Mouse (Mus musculus) neural tube, embryonic 13.5 days (tissue): ENCODE results near the gene Lpxn. TPM values are rescaled to one million over a fixed set of nuclear protein-coding genes. Genes with fewer than 3 reads are reported as not detected.

ENCODE experiments used
- ATAC-seq: fragments of 200-750 bp; cut with Nextera tagmentation; 2 replicates; pipeline ENCODE4 v1.8.0; 2017; ENCODE audit warnings: low read depth, mild to moderate bottlenecking, moderate TSS enrichment, moderate library complexity
- H3K27ac ChIP-seq: fragments of 300-500 bp; sonication (generic); replicated peaks from 2 replicates; pipeline ENCODE4 v1.5.1; 2015; ENCODE audit warnings: moderate library complexity, mild to moderate bottlenecking, inconsistent platforms
- H3K27me3 ChIP-seq: fragments of 300-500 bp; sonication (generic); 2 replicates; pipeline ENCODE4 v1.6.1; 2015; ENCODE audit warnings: mild to moderate bottlenecking, inconsistent platforms
- H3K36me3 ChIP-seq: fragments of 300-500 bp; sonication (generic); 2 replicates; pipeline ENCODE4 v1.6.1; 2015; ENCODE audit warnings: mild to moderate bottlenecking, inconsistent platforms
- H3K4me1 ChIP-seq: fragments of 300-500 bp; sonication (generic); replicated peaks from 2 replicates; pipeline ENCODE4 v1.6.1; 2015; ENCODE audit warnings: inconsistent platforms
- H3K4me2 ChIP-seq: fragments of 300-500 bp; sonication (generic); 2 replicates; pipeline ENCODE4 v1.6.1; 2015; ENCODE audit warnings: inconsistent platforms, mild to moderate bottlenecking, moderate library complexity
- H3K4me3 ChIP-seq: fragments of 300-500 bp; sonication (generic); 2 replicates; pipeline ENCODE4 v1.5.1; 2015; ENCODE audit warnings: mild to moderate bottlenecking, inconsistent platforms
- H3K9ac ChIP-seq: fragments of 300-500 bp; sonication (generic); 2 replicates; pipeline ENCODE4 v1.6.1; 2015; ENCODE audit warnings: moderate library complexity, mild to moderate bottlenecking, inconsistent platforms
- H3K9me3 ChIP-seq: fragments of 300-500 bp; sonication (generic); 2 replicates; pipeline ENCODE4 v1.6.1; 2016; ENCODE audit warnings: inconsistent platforms
- WGBS: fragments of 180-500 bp; shearing (Covaris S2); methylation state at CpG from one replicate; pipeline ENCODE4 v1.1.7; 2015; 5-methylcytosine and 5-hydroxymethylcytosine counted together
- polyA plus RNA-seq: library from polyadenylated mRNA; unstranded; fragments of >200 nt; fragmentation: Nextera tagmentation; extraction: Ambion mirVana; gene quantifications from 2 replicates; pipeline ENCODE4 v1.2.1, GENCODE M21; 2015

Lpxn gene
- 1.2 and 1.9 TPM in 2 replicates for polyA plus RNA-seq

GRCm38 (mm10) chr19:12795511-12796327 is at the start of gene Lpxn, which contains the start of gene Zfp91:
Gene Lpxn (plus strand): TSS chr19:12796193.
Gene Zfp91 (minus strand): TSS chr19:12796126.
- Histone ChIP-seq H3K4me2 (peak within 1 kb of the TSS; percentile 71), H3K4me1 (peaks cover 33% of the 10 kb centered on the region), H3K4me3 (peak within 1 kb of the TSS; percentile 95), H3K9ac (peak within 1 kb of the TSS; percentile 98), H3K36me3 (no peaks in the 10 kb centered on the region), H3K9me3 (no peaks in the 10 kb centered on the region), H3K27ac (peak within 1 kb of the TSS; percentile 99), H3K27me3 (no peaks in the 10 kb centered on the region)
- ATAC-seq, result peak; percentile 98
- under 1% methylated on average over 69 of the region's 76 CpGs for WGBS

GRCm38 (mm10) chr19:12756286-12756685 is 39.7 kb upstream of the Lpxn start:
- Histone ChIP-seq H3K4me3 (no peak overlapping the region), H3K27me3 (no peaks in the 10 kb centered on the region), H3K9me3 (no peaks in the 10 kb centered on the region), H3K4me2 (no peak overlapping the region), H3K27ac (no peak overlapping the region), H3K9ac (no peak overlapping the region), H3K36me3 (no peaks in the 10 kb centered on the region), H3K4me1 (no peaks in the 10 kb centered on the region)
- no peak for ATAC-seq
- 85% methylated on average over 3 of the region's 3 CpGs for WGBS

GRCm38 (mm10) chr19:12758936-12759478 is 37.0 kb upstream of the Lpxn start:
- WGBS, result 94% methylated on average over 1 of the region's 1 CpGs
- Histone ChIP-seq H3K27ac (no peak overlapping the region), H3K27me3 (no peaks in the 10 kb centered on the region), H3K9ac (no peak overlapping the region), H3K4me1 (no peaks in the 10 kb centered on the region), H3K4me3 (no peak overlapping the region), H3K9me3 (no peaks in the 10 kb centered on the region), H3K36me3 (peaks cover 18% of the 10 kb centered on the region), H3K4me2 (no peak overlapping the region)
- no peak for ATAC-seq

- ATAC-seq, result no peak
- H3K9me3 ChIP-seq, result no peaks in the 10 kb centered on the region
- no peak overlapping the region for H3K9ac ChIP-seq
- H3K27ac ChIP-seq, result no peak overlapping the region
- no peaks in the 10 kb centered on the region for H3K4me1 ChIP-seq
- H3K27me3 ChIP-seq, result no peaks in the 10 kb centered on the region
- no peak overlapping the region for H3K4me2 ChIP-seq
- H3K4me3 ChIP-seq, result no peak overlapping the region
- 81% methylated on average over 2 of the region's 2 CpGs for WGBS
- peaks cover 24% of the 10 kb centered on the region for H3K36me3 ChIP-seq
Observed at GRCm38 (mm10) chr19:12759656-12760055, 36.3 kb upstream of the Lpxn start.

- no peaks in the 10 kb centered on the region for H3K9me3 ChIP-seq
- H3K36me3 ChIP-seq, result peaks cover 31% of the 10 kb centered on the region
- 64% methylated on average over 2 of the region's 2 CpGs for WGBS
- no peak overlapping the region for H3K4me3 ChIP-seq
- H3K27me3 ChIP-seq, result no peaks in the 10 kb centered on the region
- H3K27ac ChIP-seq, result no peak overlapping the region
- H3K4me1 ChIP-seq, result no peaks in the 10 kb centered on the region
- H3K4me2 ChIP-seq, result no peak overlapping the region
- H3K9ac ChIP-seq, result no peak overlapping the region
- ATAC-seq, result no peak
Observed at GRCm38 (mm10) chr19:12762212-12763130, 33.5 kb upstream of the Lpxn start.

GRCm38 (mm10) chr19:12765308-12765707 is 30.7 kb upstream of the Lpxn start, which contains the start of gene Cntf:
Gene Cntf (minus strand): TSS chr19:12765632.
- no peaks in the 10 kb centered on the region for H3K4me1 ChIP-seq
- H3K4me2 ChIP-seq, result no peak within 1 kb of the TSS
- no peak within 1 kb of the TSS for H3K9ac ChIP-seq
- no peaks in the 10 kb centered on the region for H3K9me3 ChIP-seq
- peaks cover 53% of the 10 kb centered on the region for H3K36me3 ChIP-seq
- H3K27ac ChIP-seq, result no peak within 1 kb of the TSS
- no peak for ATAC-seq
- no peak within 1 kb of the TSS for H3K4me3 ChIP-seq
- 31% methylated on average over 7 of the region's 7 CpGs for whole genome bisulfite sequencing
- no peaks in the 10 kb centered on the region for H3K27me3 ChIP-seq

GRCm38 (mm10) chr19:12770888-12771287 is 25.1 kb upstream of the Lpxn start:
- H3K4me1 ChIP-seq, result no peaks in the 10 kb centered on the region
- no peak overlapping the region for H3K27ac ChIP-seq
- H3K9ac ChIP-seq, result no peak overlapping the region
- H3K9me3 ChIP-seq, result no peaks in the 10 kb centered on the region
- no peak overlapping the region for H3K4me2 ChIP-seq
- no peak overlapping the region for H3K4me3 ChIP-seq
- H3K36me3 ChIP-seq, result peaks cover 42% of the 10 kb centered on the region
- H3K27me3 ChIP-seq, result no peaks in the 10 kb centered on the region
- no peak for ATAC-seq
- WGBS, result 93% methylated on average over 5 of the region's 5 CpGs

GRCm38 (mm10) chr19:12780437-12780836 is 15.6 kb upstream of the Lpxn start:
- ATAC-seq, result no peak
- Histone ChIP-seq H3K9ac (no peak overlapping the region), H3K4me1 (0 out of 2 replicates have a peak, but pooled peaks cover 4% of the 10 kb centered on the region), H3K36me3 (peaks cover 15% of the 10 kb centered on the region), H3K4me3 (no peak overlapping the region), H3K27me3 (no peaks in the 10 kb centered on the region), H3K27ac (no peak overlapping the region), H3K4me2 (no peak overlapping the region), H3K9me3 (no peaks in the 10 kb centered on the region)

GRCm38 (mm10) chr19:12786803-12787395 is 9.1 kb upstream of the Lpxn start:
- 90% methylated on average over 2 of the region's 2 CpGs for WGBS
- Histone ChIP-seq H3K9me3 (no peaks in the 10 kb centered on the region), H3K4me1 (peaks cover 15% of the 10 kb centered on the region)

GRCm38 (mm10) chr19:12787721-12788120 is 8.3 kb upstream of the Lpxn start:
- H3K27me3 ChIP-seq, result no peaks in the 10 kb centered on the region
- no peaks in the 10 kb centered on the region for H3K36me3 ChIP-seq
- no peak overlapping the region for H3K9ac ChIP-seq
- peaks cover 15% of the 10 kb centered on the region for H3K4me1 ChIP-seq
- no peak overlapping the region for H3K27ac ChIP-seq
- no peaks in the 10 kb centered on the region for H3K9me3 ChIP-seq
- no peak for ATAC-seq
- no peak overlapping the region for H3K4me3 ChIP-seq
- WGBS, result 82% methylated on average over 4 of the region's 4 CpGs
- no peak overlapping the region for H3K4me2 ChIP-seq

More at GRCm38 (mm10) chr19:12786803-12787395, 9.1 kb upstream of the Lpxn start:
- Histone ChIP-seq H3K9ac (no peak overlapping the region), H3K27me3 (no peaks in the 10 kb centered on the region), H3K4me3 (no peak overlapping the region), H3K4me2 (no peak overlapping the region), H3K27ac (no peak overlapping the region), H3K36me3 (no peaks in the 10 kb centered on the region)
- no peak for ATAC-seq

- no peak for ATAC-seq
- no peak overlapping the region for H3K27ac ChIP-seq
- H3K4me3 ChIP-seq, result no peak overlapping the region
- H3K4me1 ChIP-seq, result peaks cover 31% of the 10 kb centered on the region
- H3K9ac ChIP-seq, result no peak overlapping the region
- H3K36me3 ChIP-seq, result no peaks in the 10 kb centered on the region
- no peak overlapping the region for H3K4me2 ChIP-seq
- no peaks in the 10 kb centered on the region for H3K9me3 ChIP-seq
- H3K27me3 ChIP-seq, result no peaks in the 10 kb centered on the region
Observed at GRCm38 (mm10) chr19:12792374-12792773, 3.6 kb upstream of the Lpxn start.
